14 mouse cellular contexts compared by ENCODE assay signal in genomic region chr16:34325869-34326268, GRCm38 (mm10).
"Had no signal": no experiment of that assay in that cellular context is flagged by ENCODE, and none has a peak within 500 bp of the region (broad histone marks: within the 10 kb centered on the region; RNA-seq: fewer than 3 reads in every experiment).

No protein-coding gene starts in this region.

- H3K27me3 ChIP-seq: hindbrain, embryonic 15.5 days; limb, embryonic 13.5 days; lung, embryonic 15.5 days; neural tube, embryonic 15.5 days had no signal

- H3K36me3 ChIP-seq: hindbrain, embryonic 15.5 days; lung, embryonic 15.5 days; neural tube, embryonic 15.5 days had no signal

- DNase-seq: left cerebral cortex, postnatal 4 days; lung, postnatal 4 days; midbrain, embryonic 14.5 days; right cerebral cortex, adult 18-20 months; right cerebral cortex, postnatal 25 days; thymus, postnatal 36 days had no signal

- H3K9ac ChIP-seq: hindbrain, embryonic 15.5 days; limb, embryonic 13.5 days; liver, embryonic 14.5 days; lung, embryonic 15.5 days; neural tube, embryonic 15.5 days had no signal

- H3K4me3 ChIP-seq: hindbrain, embryonic 15.5 days; limb, embryonic 13.5 days; lung, embryonic 15.5 days; midbrain, embryonic 10.5 days; myocyte; neural tube, embryonic 15.5 days had no signal

- H3K27ac ChIP-seq: hindbrain, embryonic 15.5 days; kidney, postnatal 0 days; limb, embryonic 13.5 days; liver, embryonic 14.5 days; lung, embryonic 15.5 days; midbrain, embryonic 10.5 days; neural tube, embryonic 15.5 days had no signal
